Mouse (Mus musculus) MEL-GATA-1-ER (cell line): Measurements from ENCODE around the gene Zfy1.
"Not testable (repeated sequence)": the region's sequence is repeated elsewhere in the genome, so short reads cannot be mapped to it uniquely, and the experiment has no call there.

Experiments
- DNase-seq: peaks from one replicate; pipeline ENCODE4 v3.0.0-alpha.2; 2012; ENCODE audit warnings: low read depth; ENCODE audit errors: extremely low read depth

The Zfy1 gene

DNA sequence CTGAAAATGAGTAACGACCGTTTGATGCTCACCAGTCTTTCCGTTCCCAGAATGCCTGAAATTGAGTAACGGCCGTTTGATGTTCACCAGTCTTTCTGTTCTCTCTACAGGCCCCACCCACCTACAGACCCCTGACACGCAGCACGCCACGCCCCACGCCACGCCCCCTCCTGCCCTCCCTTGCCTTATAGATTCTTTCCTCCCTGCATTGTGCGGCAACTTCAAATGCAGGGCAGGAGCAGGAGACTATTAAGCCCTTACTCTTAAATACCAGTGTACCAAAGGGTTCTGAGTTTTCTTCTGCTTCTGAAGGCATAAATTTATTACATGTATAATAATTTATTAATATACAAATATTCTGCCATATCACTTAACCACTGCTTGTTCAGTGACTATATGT lies at the start of gene Zfy1:
Zfy1 (minus strand) TSS at position 101 of the 400 bp plus-strand sequence.
- DNase-seq = not testable (repeated sequence)

DNA sequence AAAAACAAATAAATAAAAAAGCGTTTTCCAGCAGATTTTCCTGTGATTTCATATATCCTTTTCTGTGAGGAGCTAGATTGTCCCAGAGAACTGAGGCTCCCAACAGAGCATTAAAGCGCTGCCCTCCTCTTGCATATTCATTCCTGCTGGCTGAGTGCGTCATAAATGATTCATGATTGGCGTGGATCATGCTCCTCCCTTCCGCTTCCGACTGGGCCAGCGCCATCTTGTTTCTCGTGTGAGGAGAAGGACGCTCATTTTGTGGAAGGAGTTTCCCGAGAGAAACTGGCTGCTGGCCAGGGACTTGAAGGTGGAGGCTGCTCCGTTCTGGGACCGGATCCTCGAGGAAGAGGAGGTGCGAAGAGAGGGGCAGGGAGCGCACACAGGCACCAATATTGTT lies 21.2 kb upstream of the Zfy1 start, which contains the start of gene Uba1y:
Uba1y (plus strand) TSS at position 254 of the 400 bp plus-strand sequence.
- no peak for DNase-seq

DNA sequence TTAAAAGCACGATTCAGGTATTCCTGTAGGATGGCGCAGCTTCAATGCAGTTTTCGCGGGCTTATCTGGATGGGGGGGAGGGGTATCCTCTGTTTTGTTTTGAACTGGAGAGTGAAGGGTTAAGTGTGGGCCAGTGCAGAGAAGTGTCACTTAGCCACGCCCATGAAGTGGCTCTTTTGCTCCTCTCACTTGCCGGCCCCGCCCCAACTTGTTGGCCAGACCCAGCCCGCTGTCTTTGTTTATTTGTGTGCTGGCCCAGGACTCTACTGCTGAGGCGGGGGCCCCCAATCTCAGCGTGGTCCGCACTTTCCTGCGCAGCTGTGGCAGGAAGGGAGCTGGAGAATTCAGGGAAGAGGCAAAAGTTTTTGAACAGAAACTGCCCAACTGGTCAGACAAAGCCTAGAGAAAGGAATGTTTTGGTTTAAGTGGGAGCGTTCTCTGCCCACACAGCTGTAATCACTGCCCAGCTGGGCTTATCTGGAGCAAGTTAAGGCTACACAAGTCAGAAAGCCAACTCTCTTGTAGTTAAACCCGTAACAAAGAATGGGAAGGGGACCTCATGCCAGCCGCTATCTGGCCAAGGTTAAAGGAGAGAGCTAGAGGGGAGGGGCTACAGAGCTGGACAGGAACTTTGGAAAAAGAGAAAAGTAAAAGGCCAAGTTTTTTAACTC lies 11.9 kb upstream of the Zfy1 start:
- DNase-seq = no peak
